Mouse (Mus musculus): Measurements from ENCODE around the gene Sulf2. TPM values are rescaled to one million over a fixed set of nuclear protein-coding genes. Genes with fewer than 3 reads are reported as not detected.
A peak's percentile ranks its signal among the peaks of the same experiment; 100 is the strongest.

Sulf2 gene
- polyA plus RNA-seq, 1 experiment from 2014 or later: 88.6 TPM

GRCm38 (mm10) chr2:166030256-166030995 lies 125.0 kb downstream of the Sulf2 start:
- peaks cover 27% of the 10 kb centered on the region for H3K4me1 ChIP-seq (replicated peaks)
- H3K27ac ChIP-seq: peak overlapping the region; percentile 82
- no peaks in the 10 kb centered on the region for H3K27me3 ChIP-seq
- H3K9me3 ChIP-seq: no peaks in the 10 kb centered on the region
- no peaks in the 10 kb centered on the region for H3K36me3 ChIP-seq
- peak overlapping the region; percentile 51; the same call in 1 of the 2 replicates for H3K9ac ChIP-seq
- peak overlapping the region; percentile 44 for H3K4me2 ChIP-seq
- no peak for ATAC-seq (ENCODE audit: low FRiP score)
- 7% methylated on average over 13 of the region's 13 CpGs for WGBS
- 0 out of 2 replicates have a peak overlapping the region, but pooled peaks have one; percentile 0 for H3K4me3 ChIP-seq

DNA sequence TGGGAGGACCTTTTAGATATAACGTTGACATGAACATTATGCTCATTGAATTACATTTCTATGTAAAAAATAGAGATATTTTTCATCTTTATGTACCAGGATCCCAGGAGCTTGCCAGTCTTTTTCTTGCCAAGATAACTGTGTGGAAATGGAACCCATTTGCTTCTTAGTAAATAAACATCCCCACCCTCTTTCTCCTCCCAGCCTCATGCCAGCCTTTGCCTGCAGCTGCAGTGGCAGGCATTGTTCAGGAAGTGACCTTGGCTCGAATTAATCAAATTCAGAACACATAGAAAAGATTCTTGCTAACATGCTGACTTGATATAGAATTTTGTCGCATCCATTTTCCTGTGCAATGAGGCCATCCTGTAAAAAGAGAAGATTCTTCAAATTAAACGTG lies 126.2 kb downstream of the Sulf2 start:
- H3K4me1 ChIP-seq (replicated peaks): peaks cover 27% of the 10 kb centered on the region
- no peak for ATAC-seq (ENCODE audit: low FRiP score)
- H3K9me3 ChIP-seq: no peaks in the 10 kb centered on the region
- H3K9ac ChIP-seq: no peak overlapping the region
- WGBS: 40% methylated on average over 4 of the region's 4 CpGs
- no peak overlapping the region for H3K4me3 ChIP-seq
- no peaks in the 10 kb centered on the region for H3K27me3 ChIP-seq
- no peaks in the 10 kb centered on the region for H3K36me3 ChIP-seq
- no peak overlapping the region for H3K4me2 ChIP-seq
- peak overlapping the region; percentile 67 for H3K27ac ChIP-seq

GRCm38 (mm10) chr2:166027834-166028233 lies 127.6 kb downstream of the Sulf2 start:
- no peak overlapping the region for H3K9ac ChIP-seq
- 97% methylated on average over 3 of the region's 3 CpGs for WGBS
- no peak overlapping the region for H3K4me2 ChIP-seq
- peaks cover 28% of the 10 kb centered on the region for H3K4me1 ChIP-seq (replicated peaks)
- no peaks in the 10 kb centered on the region for H3K27me3 ChIP-seq
- no peaks in the 10 kb centered on the region for H3K36me3 ChIP-seq
- H3K9me3 ChIP-seq: no peaks in the 10 kb centered on the region
- no peak for ATAC-seq (ENCODE audit: low FRiP score)
- no peak overlapping the region for H3K4me3 ChIP-seq
- no peak overlapping the region for H3K27ac ChIP-seq

DNA sequence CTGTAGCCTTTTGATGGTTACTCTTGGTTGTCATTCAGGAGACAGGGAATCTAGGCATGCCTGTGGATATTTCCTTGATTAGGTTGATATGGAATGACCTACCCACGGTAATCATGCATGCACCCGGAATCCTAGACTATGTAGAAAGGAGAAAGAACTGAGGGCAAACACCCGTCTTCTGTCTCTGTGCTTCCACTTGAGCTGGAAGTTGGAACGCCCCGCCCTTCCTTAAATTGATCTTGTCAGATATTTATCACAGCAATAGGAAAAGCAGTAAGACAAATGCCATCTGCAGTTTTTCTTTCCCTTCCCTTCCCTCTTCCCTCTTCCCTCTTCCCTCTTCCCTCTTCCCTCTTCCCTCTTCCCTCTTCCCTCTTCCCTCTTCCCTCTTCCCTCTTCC lies 129.5 kb downstream of the Sulf2 start:
- Histone ChIP-seq H3K4me3 (no peak overlapping the region), H3K4me2 (no peak overlapping the region), H3K4me1 (replicated peaks) (peaks cover 37% of the 10 kb centered on the region), H3K36me3 (no peaks in the 10 kb centered on the region), H3K27me3 (no peaks in the 10 kb centered on the region), H3K27ac (no peak overlapping the region), H3K9me3 (no peaks in the 10 kb centered on the region), H3K9ac (no peak overlapping the region)
- 87% methylated on average over 5 of the region's 5 CpGs for WGBS
- ATAC-seq (ENCODE audit: low FRiP score): no peak

- WGBS: 74% methylated on average over 4 of the region's 4 CpGs
- no peak for ATAC-seq (ENCODE audit: low FRiP score)
- H3K27me3 ChIP-seq: no peaks in the 10 kb centered on the region
Observed at GRCm38 (mm10) chr2:166024621-166025020, 130.8 kb downstream of the Sulf2 start.

GRCm38 (mm10) chr2:166024079-166024478 lies 131.4 kb downstream of the Sulf2 start:
- Histone ChIP-seq H3K4me2 (no peak overlapping the region), H3K9me3 (no peaks in the 10 kb centered on the region), H3K4me1 (replicated peaks) (peaks cover 30% of the 10 kb centered on the region), H3K27me3 (no peaks in the 10 kb centered on the region), H3K36me3 (no peaks in the 10 kb centered on the region), H3K4me3 (no peak overlapping the region), H3K9ac (no peak overlapping the region), H3K27ac (no peak overlapping the region)
- ATAC-seq (ENCODE audit: low FRiP score): no peak
- 95% methylated on average over 3 of the region's 3 CpGs for WGBS

More at GRCm38 (mm10) chr2:166024621-166025020, 130.8 kb downstream of the Sulf2 start:
- Histone ChIP-seq H3K36me3 (no peaks in the 10 kb centered on the region), H3K9me3 (no peaks in the 10 kb centered on the region), H3K4me3 (no peak overlapping the region), H3K4me2 (no peak overlapping the region), H3K9ac (no peak overlapping the region), H3K4me1 (replicated peaks) (peaks cover 33% of the 10 kb centered on the region), H3K27ac (no peak overlapping the region)

Other genes with a start within 250 kb of the Sulf2 start
- 12.0 and 13.1 TPM in 2 replicates for gene Ncoa3, start 163.0 kb downstream of the Sulf2 start, polyA plus RNA-seq (2015; fragmentation: Nextera tagmentation; extraction: Ambion mirVana)